Mouse (Mus musculus): ENCODE results near the gene Mt4.
A peak's percentile ranks its signal among the peaks of the same experiment; 100 is the strongest.

GRCm38 (mm10) chr8:94178857-94179712, 42.1 kb downstream of the Mt4 start, which contains the start of gene Mt1:
- TF ChIP-seq CTCF (IDR thresholded peaks at IDR 0.05) (no peak), EP300 (IDR thresholded peaks at IDR 0.05; ENCODE audit: insufficient read depth, low read depth, low read length) (peak; percentile 97)

All from heart, adult 2 months (tissue).